Mouse (Mus musculus) olfactory bulb, adult 2 months (tissue): ENCODE data around the gene Macrod1.

Experiments
- CTCF ChIP-seq: fragments of 200-500 bp; IDR thresholded peaks from 2 replicates; pipeline ENCODE4 v1.5.1; 2012; ENCODE audit warnings: low read depth, mild to moderate bottlenecking, low read length, moderate library complexity; ENCODE audit not compliant: insufficient read depth
- POLR2A ChIP-seq: fragments of 200-500 bp; IDR thresholded peaks from 2 replicates; pipeline ENCODE4 v1.6.1; 2012; ENCODE audit warnings: mild to moderate bottlenecking, low read depth, low read length, moderate library complexity; ENCODE audit not compliant: insufficient read depth

DNA sequence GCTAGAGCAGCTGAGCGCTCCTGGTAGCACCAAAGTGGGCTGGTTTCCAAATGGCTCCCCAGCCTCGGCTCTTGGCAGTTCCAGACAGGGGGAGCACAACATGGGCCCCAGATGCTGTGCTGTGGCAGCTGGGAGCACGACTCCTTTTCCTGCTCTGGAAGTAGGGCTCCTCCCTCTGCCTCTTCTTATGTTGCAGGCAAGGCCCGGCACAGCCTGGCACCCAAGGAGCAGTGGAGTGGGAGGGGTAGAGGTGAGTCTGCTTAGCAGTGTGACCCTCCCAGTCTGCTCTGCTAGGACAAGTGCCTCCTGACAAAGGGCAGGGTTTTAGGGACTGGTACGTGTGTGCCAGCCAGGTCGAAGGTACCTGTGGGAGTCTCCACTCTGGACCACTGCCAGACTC, 54.3 kb downstream of the Macrod1 start:
- TF ChIP-seq CTCF (no peak), POLR2A (no peak)
